Mouse (Mus musculus) layer of hippocampus, adult 8-10 months (tissue): Measurements from ENCODE around the gene Wnt5b. TPM values are rescaled to one million over a fixed set of nuclear protein-coding genes. Genes with fewer than 3 reads are reported as not detected.
A peak's percentile ranks its signal among the peaks of the same experiment; 100 is the strongest.
"Not testable (repeated sequence)": the region's sequence is repeated elsewhere in the genome, so short reads cannot be mapped to it uniquely, and the experiment has no call there.

Source experiments
- DNase-seq, 2 experiments: peaks; one replicate each; pipeline ENCODE4 v3.0.0; 2022; ENCODE audit warnings: low spot score in 2 of 2
- total RNA-seq, 4 experiments: library from RNA; stranded (reverse); gene quantifications; 2 replicates each; pipeline ENCODE4 v1.2.4; 2022

Wnt5b gene
- total RNA-seq, 4 experiments from 2014 or later, result 1.6 to 3.1 (median 2.5) TPM

- no peak for DNase-seq
These were observed 57.6 kb downstream of the Wnt5b start for GRCm38 (mm10) chr6:119486381-119487084.

DNA sequence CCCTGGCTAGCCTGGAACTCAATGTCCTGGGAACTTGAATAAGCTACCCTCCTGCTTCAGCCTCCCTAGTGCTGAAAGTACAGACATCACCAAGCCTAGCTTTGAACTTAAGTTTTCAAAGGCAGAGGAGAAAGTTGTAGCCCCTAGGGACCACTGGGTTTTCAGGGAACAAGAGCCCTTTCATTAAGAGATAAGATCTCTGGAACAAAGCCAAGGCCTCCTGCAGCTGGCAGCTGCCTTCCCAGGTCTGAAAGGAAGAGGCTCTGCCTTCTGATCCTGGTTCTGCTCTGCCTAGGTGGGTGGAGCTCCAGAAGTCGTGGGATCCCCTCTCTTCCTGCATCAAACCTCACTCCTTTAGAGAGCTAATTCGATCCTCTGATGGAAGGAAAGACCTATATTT is 58.7 kb downstream of the Wnt5b start:
- no peak for DNase-seq

GRCm38 (mm10) chr6:119482958-119483600 is 61.1 kb downstream of the Wnt5b start:
- DNase-seq, result peak in 1 of 2 experiments; percentile 22

DNA sequence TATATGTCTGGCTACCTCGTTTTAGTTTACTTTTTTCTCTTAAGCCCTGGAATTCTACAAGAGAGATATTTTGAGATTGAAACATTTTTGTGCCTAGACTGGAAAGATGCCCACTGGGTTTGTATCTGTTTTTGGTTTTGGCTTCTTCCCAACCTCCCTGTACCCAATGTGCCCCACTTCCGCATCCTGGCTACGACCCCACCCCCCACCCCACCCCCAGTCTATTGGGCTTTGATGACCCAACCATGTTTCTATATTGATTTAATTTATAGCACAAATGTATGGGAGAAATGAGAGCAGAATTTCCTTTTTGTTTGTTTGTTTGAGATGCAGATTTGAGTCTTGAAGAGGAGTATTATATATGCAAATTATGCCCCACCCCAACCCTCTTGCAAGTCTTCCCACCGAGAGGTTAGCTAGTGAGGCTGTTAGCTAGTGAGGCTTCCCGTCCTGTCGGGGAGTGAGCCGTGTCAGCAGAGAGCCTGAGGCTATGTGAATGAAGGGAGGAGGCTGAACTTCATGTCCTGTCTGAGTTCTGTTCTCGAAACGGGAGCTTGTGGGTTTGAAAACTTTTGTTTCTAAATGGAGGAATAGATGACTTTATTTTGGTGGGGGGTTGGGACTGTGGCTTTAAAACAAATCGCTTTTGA is 62.3 kb downstream of the Wnt5b start:
- not testable (repeated sequence) for DNase-seq

DNA sequence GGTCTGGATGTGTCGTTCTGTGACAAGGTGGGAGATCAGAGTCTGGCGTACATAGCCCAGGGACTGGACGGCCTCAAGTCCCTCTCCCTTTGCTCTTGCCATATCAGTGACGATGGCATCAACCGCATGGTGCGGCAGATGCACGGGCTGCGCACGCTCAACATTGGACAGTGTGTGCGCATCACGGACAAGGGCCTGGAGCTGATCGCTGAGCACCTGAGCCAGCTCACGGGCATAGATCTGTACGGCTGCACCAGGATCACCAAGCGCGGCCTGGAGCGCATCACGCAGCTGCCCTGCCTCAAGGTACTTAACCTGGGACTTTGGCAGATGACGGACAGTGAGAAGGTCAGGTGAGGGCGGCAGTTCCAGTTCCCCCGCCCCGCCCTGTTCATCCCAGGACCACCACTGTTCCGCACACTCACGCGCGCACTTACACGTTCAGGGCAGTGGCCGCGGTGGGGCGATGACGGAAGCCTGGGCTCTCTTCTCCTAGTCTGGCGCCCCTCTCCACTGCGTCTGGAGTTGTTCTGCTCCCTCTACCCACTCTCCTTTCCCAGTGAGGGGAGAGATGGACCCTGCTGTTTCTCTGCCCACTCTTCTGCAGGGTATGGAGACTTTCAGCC is 63.3 kb downstream of the Wnt5b start:
- DNase-seq, result peak in 1 of 2 experiments; percentile 22

GRCm38 (mm10) chr6:119479876-119480705 is 64.1 kb downstream of the Wnt5b start:
- peak; percentile 44 to 48 for DNase-seq

DNA sequence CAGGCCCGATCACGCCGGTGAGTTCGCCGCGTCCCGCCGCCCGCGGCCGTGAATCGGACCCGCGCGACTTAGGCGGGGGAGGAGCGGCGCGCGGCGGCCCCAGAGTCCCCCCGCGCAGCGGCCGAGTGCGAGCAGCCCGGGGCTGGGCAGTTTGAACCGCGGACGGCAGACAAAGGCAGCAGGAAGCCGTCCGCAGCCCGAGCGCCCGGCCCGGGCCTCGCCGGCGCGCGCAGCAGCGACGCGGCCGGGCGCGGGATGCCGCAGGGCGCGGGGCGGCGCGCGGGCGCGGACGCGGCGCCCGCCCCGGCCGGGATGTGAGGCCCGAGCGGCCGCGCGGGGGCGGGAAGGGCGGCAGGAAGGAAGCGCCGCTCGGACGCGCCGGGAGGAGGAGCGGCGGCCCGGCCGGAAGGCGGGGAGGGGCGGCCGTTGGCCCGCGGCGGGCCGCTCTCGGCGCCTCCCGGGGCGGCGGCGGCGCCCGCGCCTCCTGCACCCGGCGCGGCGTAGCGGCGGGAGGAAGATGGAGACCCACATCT is 64.7 kb downstream of the Wnt5b start, which contains the start of gene Fbxl14:
Gene Fbxl14 (plus strand): TSS at position 326 of the 533 bp plus-strand sequence.
- no peak for DNase-seq

DNA sequence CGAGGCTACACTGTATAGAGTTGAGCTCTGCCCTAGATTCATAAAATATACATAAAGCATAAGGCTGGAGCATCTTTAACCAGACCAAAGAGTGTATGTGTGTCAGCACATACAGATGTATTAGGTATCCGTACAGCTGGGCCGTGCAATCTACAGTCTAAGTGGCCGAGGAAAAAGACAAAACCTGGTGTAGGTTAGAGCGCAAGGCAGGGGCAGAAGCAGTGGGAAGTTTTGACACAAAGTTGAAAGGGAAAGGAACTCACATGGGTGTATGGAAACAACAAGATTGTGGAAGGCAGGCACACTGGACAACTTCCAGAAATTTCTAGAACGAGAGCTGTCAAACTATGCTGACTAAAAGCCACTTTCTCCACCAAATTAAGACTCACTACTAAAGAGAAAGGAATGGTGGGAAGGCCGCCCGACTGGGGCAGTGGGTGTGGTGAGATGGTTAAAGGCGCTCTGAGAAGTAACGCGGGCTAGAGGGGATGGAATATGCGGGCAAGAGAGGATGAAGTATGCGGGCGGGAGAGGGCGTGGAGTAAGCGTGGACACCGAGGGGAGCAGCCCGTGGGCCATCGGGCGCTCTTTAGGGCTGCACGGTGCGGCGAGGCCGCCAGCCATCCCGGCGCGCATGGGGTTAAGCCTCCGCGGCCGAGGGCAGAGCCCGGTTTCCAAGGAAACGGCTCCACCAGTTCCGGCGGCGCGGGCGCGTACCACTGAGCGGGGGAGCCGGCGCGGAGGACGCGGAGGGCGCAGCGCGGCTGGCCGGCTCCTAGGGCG is 65.4 kb downstream of the Wnt5b start:
- peak; percentile 66 to 83 for DNase-seq

DNA sequence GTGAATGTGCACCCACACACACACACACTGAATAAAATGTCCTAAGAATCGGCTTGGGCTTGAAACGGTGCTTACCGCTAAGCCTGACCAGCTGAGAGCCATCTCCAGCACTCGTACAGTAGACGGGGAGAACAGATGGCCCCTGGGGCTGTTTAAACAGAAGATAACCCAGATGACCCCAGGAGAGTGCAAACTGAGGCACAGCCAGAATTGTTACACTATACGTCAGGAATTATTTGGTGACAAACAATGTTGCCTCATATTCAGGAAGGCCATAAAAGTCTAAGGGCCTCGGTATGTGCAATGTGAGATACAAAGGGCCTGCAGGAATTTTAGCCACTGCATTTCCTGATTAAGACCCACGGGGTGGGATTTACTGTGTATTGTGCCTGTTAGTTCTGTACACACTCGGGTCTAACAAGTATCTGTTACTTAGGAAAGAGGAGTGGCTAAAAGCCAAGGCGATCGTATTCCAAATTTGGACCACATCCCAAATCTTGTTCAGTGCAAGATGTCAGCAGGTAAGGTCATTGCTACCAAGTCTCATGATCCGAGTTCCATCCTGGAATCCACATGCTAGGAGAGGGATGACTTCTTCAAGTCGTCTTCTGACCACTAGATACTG is 66.3 kb downstream of the Wnt5b start:
- no peak for DNase-seq

DNA sequence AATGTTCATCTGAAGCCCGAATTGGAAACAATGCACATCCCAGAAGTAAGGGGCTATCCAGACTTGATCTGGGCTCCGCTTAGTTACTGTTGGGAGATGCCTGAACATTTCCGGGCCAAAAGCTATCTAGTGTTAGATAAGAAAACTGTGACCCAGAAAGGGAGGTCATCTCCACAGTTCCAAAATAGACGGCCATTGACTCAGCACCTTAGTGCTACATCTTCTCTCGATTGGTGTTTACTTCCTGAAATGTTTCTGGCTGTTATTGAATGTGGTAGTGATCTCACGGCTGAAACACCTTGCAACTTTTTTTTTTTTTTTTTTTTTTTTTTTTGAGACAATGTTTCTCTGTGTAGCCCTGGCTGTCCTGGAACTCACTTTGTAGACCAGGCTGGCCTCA is 68.2 kb downstream of the Wnt5b start:
- no peak for DNase-seq

DNA sequence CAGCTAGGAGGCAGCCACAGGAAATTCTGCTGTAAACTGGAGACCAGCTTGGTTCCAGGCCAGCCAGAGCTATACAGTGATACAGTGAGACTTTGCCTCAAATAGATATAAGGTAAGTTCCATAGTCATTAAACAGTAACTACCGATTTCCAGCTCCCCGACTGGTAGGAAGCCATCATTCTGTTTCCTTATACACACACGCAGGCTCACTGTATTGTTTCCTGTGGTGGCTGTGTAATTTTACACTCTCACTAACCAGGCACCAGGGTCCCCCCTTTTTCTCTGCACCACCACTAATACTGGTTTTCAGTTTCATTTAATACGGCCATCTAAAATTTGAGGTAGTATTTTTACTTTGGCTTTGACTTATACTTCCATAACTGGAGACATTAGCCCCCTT is 70.2 kb downstream of the Wnt5b start:
- DNase-seq, result no peak

- no peak for DNase-seq
These were observed 70.7 kb downstream of the Wnt5b start for GRCm38 (mm10) chr6:119473446-119473845.

DNA sequence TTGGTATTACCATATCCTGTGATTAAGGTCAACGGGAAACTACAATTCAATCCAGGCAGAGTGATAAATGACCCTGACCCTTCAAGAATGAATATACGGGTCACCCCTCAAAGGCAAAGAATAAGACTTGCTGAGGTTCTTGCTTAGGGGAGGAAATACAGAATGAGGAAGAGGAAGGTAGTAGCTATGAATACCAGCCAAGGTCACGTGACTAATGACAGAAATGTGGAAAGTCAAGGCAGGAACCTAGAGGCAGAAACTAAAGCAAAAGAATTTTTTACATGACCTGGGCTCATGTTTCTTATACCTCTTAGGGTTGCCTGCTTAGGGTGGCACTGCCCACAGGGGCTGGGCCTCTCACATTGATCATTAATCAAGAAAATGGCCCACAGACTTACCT is 71.4 kb downstream of the Wnt5b start:
- no peak for DNase-seq

- peak in 1 of 2 experiments; percentile 51 for DNase-seq
These were observed 72.0 kb downstream of the Wnt5b start for GRCm38 (mm10) chr6:119472135-119472534.

DNA sequence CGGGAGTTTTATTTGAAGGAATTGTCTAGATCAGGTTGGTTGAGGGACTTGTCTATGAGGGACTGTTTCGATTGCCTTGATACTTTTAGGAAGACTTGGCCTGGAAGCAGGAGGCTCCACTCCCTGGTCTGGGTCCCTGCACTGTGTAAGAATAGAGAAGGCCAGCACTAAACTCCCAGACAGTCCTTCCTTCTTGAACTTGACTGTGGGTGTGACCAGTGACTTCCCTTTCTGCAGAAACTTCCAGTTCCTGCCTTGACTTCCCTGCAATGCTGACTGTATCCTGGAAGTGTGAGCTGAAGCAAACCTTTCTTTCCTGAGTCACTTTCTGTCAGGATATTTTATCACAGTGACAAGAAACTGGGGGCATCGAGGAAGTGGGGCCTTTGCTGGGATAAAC is 73.4 kb downstream of the Wnt5b start:
- no peak for DNase-seq

DNA sequence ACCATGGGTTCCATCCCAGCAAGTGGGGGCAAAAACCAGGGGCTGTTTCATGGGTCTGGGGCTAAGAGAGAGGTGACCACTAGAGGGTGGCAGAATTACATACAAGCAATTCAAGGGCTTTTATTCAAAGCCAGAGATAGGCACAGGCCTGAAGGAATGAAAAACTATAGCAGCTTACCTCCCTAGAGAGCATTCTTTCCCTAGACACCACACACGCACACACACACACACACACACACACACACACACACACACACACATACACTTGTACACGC is 76.4 kb downstream of the Wnt5b start:
- no peak for DNase-seq

DNA sequence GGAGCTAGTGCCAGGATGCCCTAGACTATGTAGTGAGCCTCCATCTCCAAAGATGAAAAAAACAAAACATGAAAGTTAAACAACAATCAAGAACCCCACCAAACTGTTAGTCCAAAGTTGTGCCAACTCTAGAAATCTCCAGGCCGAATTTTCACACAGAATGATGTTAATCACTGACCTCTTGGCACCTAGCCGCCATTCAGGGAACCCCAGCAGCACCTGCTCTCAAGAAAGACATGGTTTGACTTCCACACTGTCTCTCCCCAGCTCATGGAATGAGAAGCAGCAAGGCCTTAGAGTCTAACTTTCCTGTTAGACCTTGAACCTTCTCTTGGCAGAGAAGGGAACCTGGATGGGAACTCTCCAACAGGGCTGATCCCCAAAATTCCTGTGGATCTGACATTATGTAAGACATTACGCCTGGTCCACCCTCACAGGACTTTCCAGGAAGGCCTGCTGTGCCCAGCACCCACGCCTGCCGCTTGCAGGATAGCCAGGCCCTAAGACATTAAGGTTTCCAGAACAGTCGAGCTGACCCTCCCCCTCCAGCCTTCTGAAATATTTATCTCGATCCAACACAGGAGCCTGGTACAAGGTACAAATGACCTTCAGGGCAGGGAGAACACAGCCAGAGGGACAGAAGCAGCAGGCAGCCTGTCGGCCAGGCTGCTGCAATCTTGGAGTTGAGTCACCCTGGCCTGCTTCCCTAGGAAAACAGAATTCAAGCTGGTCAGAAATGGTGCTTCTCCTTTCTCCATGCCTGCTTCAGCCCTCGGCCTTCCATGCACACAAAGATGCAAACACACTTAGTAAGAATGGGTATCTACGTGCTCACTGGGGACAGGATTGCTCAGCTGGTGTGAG is 77.0 kb downstream of the Wnt5b start:
- no peak for DNase-seq

GRCm38 (mm10) chr6:119466161-119466560 is 78.0 kb downstream of the Wnt5b start:
- no peak for DNase-seq

GRCm38 (mm10) chr6:119460391-119460790 is 83.8 kb downstream of the Wnt5b start:
- DNase-seq, result no peak
